Mouse (Mus musculus): ENCODE measurements at regions not wholly inside any gene's neighbourhood (a gene's known extent, or its start where the extent isn't known, plus 50 kb on each side); places are given as distances from the start of the nearest gene placed in this dataset.

- Histone ChIP-seq H3K4me2 (no peak overlapping the region), H3K36me3 (no peaks in the 10 kb centered on the region), H3K27ac (replicated peaks) (no peak overlapping the region), H3K9ac (replicated peaks) (no peak overlapping the region), H3K27me3 (replicated peaks) (no peaks in the 10 kb centered on the region; the same call in 1 of the 2 replicates), H3K4me1 (no peaks in the 10 kb centered on the region), H3K4me3 (replicated peaks) (no peak overlapping the region), H3K9me3 (replicated peaks) (no peaks in the 10 kb centered on the region)
- 83% methylated on average over 3 of the region's 3 CpGs for WGBS
- ATAC-seq (ENCODE audit: low FRiP score), result no peak
Measured at GRCm38 (mm10) chr7:117285206-117285605, 95.6 kb upstream of the Xylt1 start.

GRCm38 (mm10) chr7:117285985-117286384 lies 94.8 kb upstream of the Xylt1 start:
- no peaks in the 10 kb centered on the region for H3K36me3 ChIP-seq
- no peak overlapping the region for H3K27ac ChIP-seq (replicated peaks)
- no peaks in the 10 kb centered on the region for H3K4me1 ChIP-seq
- no peaks in the 10 kb centered on the region for H3K9me3 ChIP-seq (replicated peaks)
- no peak overlapping the region for H3K9ac ChIP-seq (replicated peaks)
- no peak for ATAC-seq (ENCODE audit: low FRiP score)
- 81% methylated on average over 5 of the region's 5 CpGs for WGBS
- H3K4me3 ChIP-seq (replicated peaks), result no peak overlapping the region
- no peaks in the 10 kb centered on the region for H3K27me3 ChIP-seq (replicated peaks)
- H3K4me2 ChIP-seq, result no peak overlapping the region

- Histone ChIP-seq H3K9ac (replicated peaks) (no peak overlapping the region), H3K4me3 (replicated peaks) (no peak overlapping the region), H3K4me1 (no peaks in the 10 kb centered on the region), H3K9me3 (replicated peaks) (no peaks in the 10 kb centered on the region), H3K36me3 (no peaks in the 10 kb centered on the region), H3K27me3 (replicated peaks) (no peaks in the 10 kb centered on the region), H3K27ac (replicated peaks) (no peak overlapping the region), H3K4me2 (no peak overlapping the region)
- no peak for ATAC-seq (ENCODE audit: low FRiP score)
- WGBS, result 42% methylated on average over 2 of the region's 2 CpGs
Measured at GRCm38 (mm10) chr7:117303705-117304104, 77.1 kb upstream of the Xylt1 start.

GRCm38 (mm10) chr7:117310586-117311200 lies 70.1 kb upstream of the Xylt1 start:
- Histone ChIP-seq H3K9me3 (replicated peaks) (no peaks in the 10 kb centered on the region), H3K27ac (replicated peaks) (no peak overlapping the region), H3K36me3 (no peaks in the 10 kb centered on the region), H3K4me3 (replicated peaks) (no peak overlapping the region), H3K4me2 (no peak overlapping the region), H3K27me3 (replicated peaks) (no peaks in the 10 kb centered on the region), H3K9ac (replicated peaks) (no peak overlapping the region), H3K4me1 (no peaks in the 10 kb centered on the region)
- no peak for ATAC-seq (ENCODE audit: low FRiP score)
- WGBS, result 89% methylated on average over 2 of the region's 2 CpGs

- H3K4me3 ChIP-seq (replicated peaks), result no peak overlapping the region
- no peaks in the 10 kb centered on the region for H3K27me3 ChIP-seq (replicated peaks)
- H3K9me3 ChIP-seq (replicated peaks), result no peaks in the 10 kb centered on the region
- H3K4me2 ChIP-seq, result no peak overlapping the region
- no peak overlapping the region for H3K9ac ChIP-seq (replicated peaks)
- WGBS, result 35% methylated on average over 4 of the region's 4 CpGs
- no peaks in the 10 kb centered on the region for H3K36me3 ChIP-seq
- H3K27ac ChIP-seq (replicated peaks), result no peak overlapping the region
- H3K4me1 ChIP-seq, result no peaks in the 10 kb centered on the region
- ATAC-seq (ENCODE audit: low FRiP score), result no peak
Measured at GRCm38 (mm10) chr7:117311316-117311715, 69.5 kb upstream of the Xylt1 start.

- H3K9me3 ChIP-seq (replicated peaks), result no peaks in the 10 kb centered on the region
- H3K4me3 ChIP-seq (replicated peaks), result no peak overlapping the region
- no peak overlapping the region for H3K27ac ChIP-seq (replicated peaks)
- no peak for ATAC-seq (ENCODE audit: low FRiP score)
- no peak overlapping the region for H3K9ac ChIP-seq (replicated peaks)
- no peaks in the 10 kb centered on the region for H3K36me3 ChIP-seq
- peaks cover 5% of the 10 kb centered on the region for H3K4me1 ChIP-seq
- no peak overlapping the region for H3K4me2 ChIP-seq
- H3K27me3 ChIP-seq (replicated peaks), result no peaks in the 10 kb centered on the region
- 69% methylated on average over 5 of the region's 5 CpGs for WGBS
Measured at GRCm38 (mm10) chr7:117316126-117316805, 64.5 kb upstream of the Xylt1 start.

GRCm38 (mm10) chr7:117317362-117317761 lies 63.4 kb upstream of the Xylt1 start:
- Histone ChIP-seq H3K4me2 (no peak overlapping the region), H3K4me3 (replicated peaks) (no peak overlapping the region), H3K36me3 (no peaks in the 10 kb centered on the region), H3K4me1 (peaks cover 5% of the 10 kb centered on the region), H3K9me3 (replicated peaks) (no peaks in the 10 kb centered on the region), H3K27ac (replicated peaks) (no peak overlapping the region), H3K9ac (replicated peaks) (no peak overlapping the region), H3K27me3 (replicated peaks) (no peaks in the 10 kb centered on the region)
- no peak for ATAC-seq (ENCODE audit: low FRiP score)
- 70% methylated on average over 2 of the region's 2 CpGs for WGBS

- Histone ChIP-seq H3K4me3 (replicated peaks) (no peak overlapping the region), H3K27me3 (replicated peaks) (no peaks in the 10 kb centered on the region), H3K4me2 (no peak overlapping the region), H3K4me1 (peaks cover 5% of the 10 kb centered on the region), H3K27ac (replicated peaks) (no peak overlapping the region), H3K9ac (replicated peaks) (no peak overlapping the region), H3K9me3 (replicated peaks) (no peaks in the 10 kb centered on the region), H3K36me3 (no peaks in the 10 kb centered on the region)
- no peak for ATAC-seq (ENCODE audit: low FRiP score)
- 45% methylated on average over 6 of the region's 6 CpGs for WGBS
Measured at GRCm38 (mm10) chr7:117320552-117320951, 60.2 kb upstream of the Xylt1 start.

Data from neural tube, embryonic 15.5 days (tissue).